Mouse (Mus musculus) liver, adult 2 months (tissue): Measurements from ENCODE around the gene Ncor1.
"Not testable (repeated sequence)": the region's sequence is repeated elsewhere in the genome, so short reads cannot be mapped to it uniquely, and the experiment has no call there.

Experiments
- CTCF ChIP-seq: fragments of 200-500 bp; IDR thresholded peaks from 2 replicates; pipeline ENCODE4 v1.5.1; 2011; ENCODE audit warnings: low read depth, low read length, control low read depth
- POLR2A ChIP-seq: fragments of 200-500 bp; IDR thresholded peaks from 2 replicates; pipeline ENCODE4 v1.6.1; 2011; ENCODE audit warnings: low read length, control low read depth; ENCODE audit not compliant: insufficient read depth; ENCODE audit errors: extremely low read depth

GRCm38 (mm10) chr11:62462529-62462928 lies 4.2 kb upstream of the Ncor1 start:
- TF ChIP-seq CTCF, POLR2A: not testable (repeated sequence)
